Mouse (Mus musculus) brain, embryonic 14.5 days (tissue): Measurements from ENCODE around the gene B3gnt6.

Source experiments
- CTCF ChIP-seq: fragments of 200-500 bp; IDR thresholded peaks from 2 replicates; pipeline ENCODE4 v1.5.1; 2012; ENCODE audit warnings: inconsistent platforms, mild to moderate bottlenecking, moderate library complexity, borderline replicate concordance; ENCODE audit not compliant: insufficient read depth, insufficient read length; ENCODE audit errors: extremely low read depth
- POLR2A ChIP-seq: fragments of 200-500 bp; IDR thresholded peaks from 2 replicates; pipeline ENCODE4 v1.6.1; 2012; ENCODE audit warnings: mild to moderate bottlenecking, inconsistent platforms, borderline replicate concordance; ENCODE audit not compliant: poor library complexity, insufficient read depth, insufficient read length, severe bottlenecking; ENCODE audit errors: extremely low read depth

GRCm38 (mm10) chr7:98146447-98146845 is 52.8 kb downstream of the B3gnt6 start:
- no peak for TF ChIP-seq CTCF
- no peak for TF ChIP-seq POLR2A
